Mouse (Mus musculus): ENCODE measurements around the gene Man1c1. TPM values are rescaled to one million over a fixed set of nuclear protein-coding genes. Genes with fewer than 3 reads are reported as not detected.
A peak's percentile ranks its signal among the peaks of the same experiment; 100 is the strongest.

Gene Man1c1
- polyA plus RNA-seq, 1 experiment: 6.9 TPM

DNA sequence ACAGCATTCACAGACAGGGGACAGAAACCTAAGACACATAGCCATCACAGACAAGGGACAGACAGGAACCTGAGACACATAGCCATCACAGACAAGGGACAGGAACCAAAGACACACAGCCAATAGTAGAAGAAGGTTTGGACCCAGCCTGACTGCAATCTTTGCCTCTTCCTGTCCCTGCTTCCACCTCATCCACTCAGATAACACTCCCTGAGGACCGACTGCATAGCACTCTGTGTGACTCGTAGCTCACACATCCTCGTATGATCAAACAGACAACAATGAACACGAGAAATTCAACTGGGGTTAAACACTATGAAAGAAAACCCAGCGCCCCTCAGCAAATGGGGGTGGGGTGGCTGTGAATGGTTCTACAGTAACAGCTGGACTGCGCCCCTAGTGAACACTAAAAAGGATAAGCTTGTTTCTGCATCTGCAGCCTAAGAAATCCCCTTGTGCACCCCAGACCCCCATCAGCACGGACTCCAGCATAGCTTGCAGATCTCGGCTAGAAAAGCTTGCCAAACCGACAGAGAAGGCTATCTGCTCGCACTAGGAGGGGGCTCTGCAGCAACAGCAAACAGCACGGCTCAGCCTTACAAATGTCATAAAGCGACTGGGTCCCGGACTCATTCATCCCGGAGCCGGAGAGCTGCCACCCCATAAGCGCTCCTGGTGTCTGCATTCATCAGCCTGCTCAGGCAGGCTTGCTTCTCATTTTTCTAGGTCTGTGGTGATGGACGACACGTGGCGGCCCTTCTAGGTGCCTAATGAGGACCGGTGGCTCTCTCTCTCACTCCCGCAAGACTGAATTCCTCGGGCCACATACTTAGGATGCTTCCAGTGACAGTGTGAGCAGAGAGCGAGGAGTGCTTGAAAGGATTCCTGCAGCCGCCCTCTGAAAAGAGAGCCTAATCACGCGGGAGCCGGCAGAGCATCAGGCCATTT is 44.5 kb downstream of the Man1c1 start:
- WGBS: 87% methylated on average over 27 of the region's 27 CpGs
- TF ChIP-seq POLR2A (IDR thresholded peaks at IDR 0.05; ENCODE audit: low read depth, low read length) (no peak), CTCF (IDR thresholded peaks at IDR 0.05; ENCODE audit: extremely low read depth, insufficient read depth, insufficient read length, insufficient replicate concordance) (no peak)
- Histone ChIP-seq H3K27ac (ENCODE audit: insufficient read depth, low read length) (no peak overlapping the region), H3K4me1 (ENCODE audit: control insufficient read depth, insufficient read depth, insufficient read length) (0 out of 2 replicates have a peak, but pooled peaks cover 4% of the 10 kb centered on the region), H3K27me3 (ENCODE audit: control insufficient read depth, insufficient read depth, low read length) (no peaks in the 10 kb centered on the region), H3K36me3 (ENCODE audit: control insufficient read depth, insufficient read depth, low read length) (no peaks in the 10 kb centered on the region), H3K4me3 (ENCODE audit: extremely low read depth, insufficient read depth, insufficient read length) (no peak overlapping the region)
- DNase-seq (ENCODE audit: low read depth in 1 of 2, low spot score in 2 of 2): no peak

DNA sequence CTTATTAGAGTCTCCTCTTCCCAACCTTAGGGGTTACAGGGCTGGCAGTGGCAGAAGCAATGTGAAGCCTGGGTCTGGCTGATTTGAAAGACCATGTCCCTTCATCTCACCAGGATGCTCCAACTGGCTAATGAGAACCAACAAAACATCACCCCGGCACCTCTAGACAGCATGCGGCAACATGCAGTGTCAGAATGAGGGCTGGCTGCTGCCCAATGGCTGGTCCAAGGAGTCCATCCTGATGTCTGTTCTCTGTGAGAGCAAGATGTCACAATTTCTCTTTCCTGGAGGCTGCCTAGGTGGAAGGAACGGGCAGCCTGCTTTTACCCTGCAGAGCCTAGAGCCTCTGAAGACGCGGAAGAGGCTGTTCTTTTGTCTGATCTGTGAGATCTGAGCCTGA is 46.6 kb downstream of the Man1c1 start:
- peaks cover 16% of the 10 kb centered on the region; the same call in 1 of the 2 replicates for H3K4me1 ChIP-seq (ENCODE audit: control insufficient read depth, insufficient read depth, insufficient read length)
- TF ChIP-seq CTCF (IDR thresholded peaks at IDR 0.05; ENCODE audit: extremely low read depth, insufficient read depth, insufficient read length, insufficient replicate concordance) (no peak), POLR2A (IDR thresholded peaks at IDR 0.05; ENCODE audit: low read depth, low read length) (no peak)
- no peaks in the 10 kb centered on the region for H3K27me3 ChIP-seq (ENCODE audit: control insufficient read depth, insufficient read depth, low read length)
- H3K27ac ChIP-seq (ENCODE audit: insufficient read depth, low read length): no peak overlapping the region
- no peak overlapping the region for H3K4me3 ChIP-seq (ENCODE audit: extremely low read depth, insufficient read depth, insufficient read length)
- H3K36me3 ChIP-seq (ENCODE audit: control insufficient read depth, insufficient read depth, low read length): no peaks in the 10 kb centered on the region
- 94% methylated on average over 5 of the region's 5 CpGs for WGBS
- DNase-seq (ENCODE audit: low read depth in 1 of 2, low spot score in 2 of 2): no peak

- TF ChIP-seq CTCF (IDR thresholded peaks at IDR 0.05; ENCODE audit: extremely low read depth, insufficient read depth, insufficient read length, insufficient replicate concordance): no peak
- no peak for TF ChIP-seq POLR2A (IDR thresholded peaks at IDR 0.05; ENCODE audit: low read depth, low read length)
- Histone ChIP-seq H3K27me3 (ENCODE audit: control insufficient read depth, insufficient read depth, low read length) (no peaks in the 10 kb centered on the region), H3K4me1 (ENCODE audit: control insufficient read depth, insufficient read depth, insufficient read length) (peaks cover 28% of the 10 kb centered on the region; the same call in 1 of the 2 replicates), H3K27ac (ENCODE audit: insufficient read depth, low read length) (no peak overlapping the region), H3K36me3 (ENCODE audit: control insufficient read depth, insufficient read depth, low read length) (no peaks in the 10 kb centered on the region), H3K4me3 (ENCODE audit: extremely low read depth, insufficient read depth, insufficient read length) (no peak overlapping the region)
- 18% methylated on average over 6 of the region's 6 CpGs for WGBS
- DNase-seq (ENCODE audit: low read depth in 1 of 2, low spot score in 2 of 2): no peak
These were observed 49.7 kb downstream of the Man1c1 start for GRCm38 (mm10) chr4:134654391-134654790.

DNA sequence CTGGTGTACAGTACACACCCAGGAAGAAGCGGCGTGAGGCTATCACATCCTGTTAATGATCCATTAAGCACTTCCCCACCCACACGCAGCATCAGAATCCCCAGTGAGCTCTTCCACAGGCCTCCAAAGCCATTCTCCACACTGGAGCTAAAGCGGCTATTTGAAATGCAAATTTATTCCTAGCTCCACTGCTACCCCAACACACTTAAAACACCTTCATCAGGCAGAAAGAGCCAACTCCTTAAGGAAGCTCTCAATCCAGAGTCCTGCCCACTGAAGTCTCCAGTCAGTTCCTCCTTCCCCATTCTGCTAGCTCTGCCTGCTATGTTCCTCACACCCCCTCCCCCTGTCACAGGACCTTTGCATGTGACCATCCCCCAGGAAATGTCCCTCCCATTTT is 51.4 kb downstream of the Man1c1 start:
- DNase-seq (ENCODE audit: low read depth in 1 of 2, low spot score in 2 of 2): peak in 1 of 2 experiments; percentile 31
- H3K27me3 ChIP-seq (ENCODE audit: control insufficient read depth, insufficient read depth, low read length): no peaks in the 10 kb centered on the region
- peaks cover 28% of the 10 kb centered on the region; the same call in 1 of the 2 replicates for H3K4me1 ChIP-seq (ENCODE audit: control insufficient read depth, insufficient read depth, insufficient read length)
- no peaks in the 10 kb centered on the region for H3K36me3 ChIP-seq (ENCODE audit: control insufficient read depth, insufficient read depth, low read length)
- peak overlapping the region; percentile 42; the same call in 1 of the 2 replicates for H3K27ac ChIP-seq (ENCODE audit: insufficient read depth, low read length)
- no peak overlapping the region for H3K4me3 ChIP-seq (ENCODE audit: extremely low read depth, insufficient read depth, insufficient read length)
- TF ChIP-seq CTCF (IDR thresholded peaks at IDR 0.05; ENCODE audit: extremely low read depth, insufficient read depth, insufficient read length, insufficient replicate concordance): no peak
- no peak for TF ChIP-seq POLR2A (IDR thresholded peaks at IDR 0.05; ENCODE audit: low read depth, low read length)
- WGBS: 56% methylated on average over 4 of the region's 4 CpGs

- peak overlapping the region; percentile 42 for H3K27ac ChIP-seq (ENCODE audit: insufficient read depth, low read length)
- peak; percentile 61 to 76 for DNase-seq (ENCODE audit: low read depth in 1 of 2, low spot score in 2 of 2)
- H3K4me3 ChIP-seq (ENCODE audit: extremely low read depth, insufficient read depth, insufficient read length): no peak overlapping the region
- H3K4me1 ChIP-seq (ENCODE audit: control insufficient read depth, insufficient read depth, insufficient read length): peaks cover 28% of the 10 kb centered on the region; the same call in 1 of the 2 replicates
- WGBS: 13% methylated on average over 2 of the region's 2 CpGs
- TF ChIP-seq POLR2A (IDR thresholded peaks at IDR 0.05; ENCODE audit: low read depth, low read length): no peak
- no peak for TF ChIP-seq CTCF (IDR thresholded peaks at IDR 0.05; ENCODE audit: extremely low read depth, insufficient read depth, insufficient read length, insufficient replicate concordance)
- no peaks in the 10 kb centered on the region for H3K27me3 ChIP-seq (ENCODE audit: control insufficient read depth, insufficient read depth, low read length)
- no peaks in the 10 kb centered on the region for H3K36me3 ChIP-seq (ENCODE audit: control insufficient read depth, insufficient read depth, low read length)
These were observed 51.9 kb downstream of the Man1c1 start for GRCm38 (mm10) chr4:134652151-134652550.

DNA sequence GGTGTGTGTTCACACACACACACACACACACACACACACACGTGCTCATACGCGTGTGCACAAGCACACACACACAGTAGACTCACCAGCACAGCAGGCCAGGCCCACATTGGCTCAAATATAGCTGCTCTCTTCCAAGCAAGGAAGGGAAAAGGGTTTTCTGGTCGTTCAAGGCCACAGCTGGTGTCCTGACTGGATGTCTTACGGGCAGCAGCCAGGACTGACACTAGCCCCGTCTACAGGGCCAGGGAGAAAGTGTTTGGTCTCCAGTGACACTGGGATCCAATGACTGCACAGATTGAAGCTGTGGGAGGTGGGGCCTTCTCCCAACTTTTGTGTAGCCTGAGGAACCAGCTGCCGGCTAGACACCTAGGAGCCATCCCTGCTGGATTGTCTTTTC is 52.7 kb downstream of the Man1c1 start:
- no peaks in the 10 kb centered on the region for H3K27me3 ChIP-seq (ENCODE audit: control insufficient read depth, insufficient read depth, low read length)
- WGBS: 82% methylated on average over 7 of the region's 7 CpGs
- H3K4me1 ChIP-seq (ENCODE audit: control insufficient read depth, insufficient read depth, insufficient read length): peaks cover 28% of the 10 kb centered on the region; the same call in 1 of the 2 replicates
- no peak for TF ChIP-seq CTCF (IDR thresholded peaks at IDR 0.05; ENCODE audit: extremely low read depth, insufficient read depth, insufficient read length, insufficient replicate concordance)
- TF ChIP-seq POLR2A (IDR thresholded peaks at IDR 0.05; ENCODE audit: low read depth, low read length): no peak
- DNase-seq (ENCODE audit: low read depth in 1 of 2, low spot score in 2 of 2): no peak
- H3K27ac ChIP-seq (ENCODE audit: insufficient read depth, low read length): no peak overlapping the region
- H3K4me3 ChIP-seq (ENCODE audit: extremely low read depth, insufficient read depth, insufficient read length): no peak overlapping the region
- H3K36me3 ChIP-seq (ENCODE audit: control insufficient read depth, insufficient read depth, low read length): no peaks in the 10 kb centered on the region

Data from spleen, adult 2 months (tissue).